Mouse (Mus musculus) lung, embryonic 14.5 days (tissue): ENCODE results near the gene Klrc3. TPM values are rescaled to one million over a fixed set of nuclear protein-coding genes. Genes with fewer than 3 reads are reported as not detected.

ENCODE experiments used
- ATAC-seq: fragments of 200-750 bp; cut with Nextera tagmentation; 2 replicates; pipeline ENCODE4 v1.8.0; 2017; ENCODE audit warnings: mild to moderate bottlenecking, moderate TSS enrichment, moderate library complexity; ENCODE audit not compliant: insufficient read depth
- DNase-seq: peaks from one replicate; pipeline ENCODE4 v3.0.0-alpha.2; 2015
- H3K27ac ChIP-seq: fragments of 300-500 bp; sonication (generic); 2 replicates; pipeline ENCODE4 v1.5.1; 2014; ENCODE audit warnings: low read depth, mild to moderate bottlenecking, moderate library complexity
- H3K27me3 ChIP-seq: fragments of 300-500 bp; sonication (generic); 2 replicates; pipeline ENCODE4 v1.6.1; 2014; ENCODE audit warnings: low read length, control low read depth; ENCODE audit not compliant: insufficient read depth
- H3K36me3 ChIP-seq: fragments of 300-500 bp; sonication (generic); 2 replicates; pipeline ENCODE4 v1.6.1; 2014; ENCODE audit warnings: control low read depth; ENCODE audit not compliant: insufficient read depth
- H3K4me1 ChIP-seq: fragments of 300-500 bp; sonication (generic); 2 replicates; pipeline ENCODE4 v1.6.1; 2014; ENCODE audit warnings: antibody characterized with exemption, control low read depth; ENCODE audit not compliant: insufficient read depth
- H3K4me2 ChIP-seq: fragments of 300-500 bp; sonication (generic); 2 replicates; pipeline ENCODE4 v1.6.1; 2014; ENCODE audit warnings: mild to moderate bottlenecking
- H3K4me3 ChIP-seq: fragments of 300-500 bp; sonication (generic); 2 replicates; pipeline ENCODE4 v1.5.1; 2014; ENCODE audit warnings: low read depth, low read length
- H3K9ac ChIP-seq: fragments of 300-500 bp; sonication (generic); 2 replicates; pipeline ENCODE4 v1.6.1; 2014
- H3K9me3 ChIP-seq: fragments of 300-500 bp; sonication (generic); 2 replicates; pipeline ENCODE4 v1.6.1; 2016; ENCODE audit warnings: low read depth, low read length, control low read depth
- CTCF ChIP-seq: IDR thresholded peaks from 2 replicates; pipeline ENCODE4 v1.5.1; 2016; ENCODE audit warnings: antibody characterized with exemption, low read depth
- WGBS: fragments of 180-500 bp; shearing (Covaris S2); extraction: QIAGEN DNeasy Blood & Tissue Kit; methylation state at CpG from one replicate; pipeline ENCODE4 v1.1.7; 2014; 5-methylcytosine and 5-hydroxymethylcytosine counted together
- microRNA-seq: library from miRNA; unstranded; fragments of <30 nt; microRNA quantifications from one replicate; pipeline ENCODE4, GENCODE M21; 2016; ENCODE audit warnings: borderline number of aligned reads
- polyA plus RNA-seq: library from polyadenylated mRNA; unstranded; fragments of >200 nt; fragmentation: Nextera tagmentation; extraction: Ambion mirVana; gene quantifications from 2 replicates; pipeline ENCODE4 v1.2.1, GENCODE M21; 2014

The Klrc3 gene
- polyA plus RNA-seq, 1 experiment from 2014 or later: not detected

DNA sequence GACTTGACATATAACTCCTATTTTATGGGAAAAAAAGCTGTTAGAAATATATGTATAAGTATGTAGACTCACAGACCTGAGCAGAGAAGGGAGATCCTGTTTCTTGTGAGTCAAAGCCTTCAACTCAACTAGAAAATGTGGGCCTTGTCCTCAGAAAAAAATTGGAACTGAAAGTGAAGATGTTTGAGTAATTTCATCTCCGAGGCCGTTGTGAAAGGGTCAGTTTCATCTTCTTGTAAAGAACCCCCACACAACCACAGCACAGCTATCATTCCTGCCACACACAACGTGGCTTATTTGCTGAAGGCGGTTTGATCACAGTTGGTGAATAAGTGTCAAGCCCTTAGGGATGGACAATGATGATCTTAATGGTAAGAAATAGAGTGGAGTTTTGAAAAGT lies 19.4 kb downstream of the Klrc3 start, which contains the start of gene Klrk1:
Gene Klrk1, minus strand, starts transcription at position 130 of the 400 bp plus-strand sequence.
- no peak for TF ChIP-seq CTCF
- DNase-seq: no peak
- H3K27ac ChIP-seq: no peak within 1 kb of the TSS
- no peak within 1 kb of the TSS for H3K9ac ChIP-seq
- no peaks in the 10 kb centered on the region for H3K27me3 ChIP-seq
- no peaks in the 10 kb centered on the region for H3K36me3 ChIP-seq
- no peak within 1 kb of the TSS for H3K4me2 ChIP-seq
- ATAC-seq: no peak
- no peaks in the 10 kb centered on the region for H3K4me1 ChIP-seq
- H3K9me3 ChIP-seq: no peaks in the 10 kb centered on the region
- H3K4me3 ChIP-seq: no peak within 1 kb of the TSS
- 78% methylated on average over 4 of the region's 4 CpGs for WGBS

DNA sequence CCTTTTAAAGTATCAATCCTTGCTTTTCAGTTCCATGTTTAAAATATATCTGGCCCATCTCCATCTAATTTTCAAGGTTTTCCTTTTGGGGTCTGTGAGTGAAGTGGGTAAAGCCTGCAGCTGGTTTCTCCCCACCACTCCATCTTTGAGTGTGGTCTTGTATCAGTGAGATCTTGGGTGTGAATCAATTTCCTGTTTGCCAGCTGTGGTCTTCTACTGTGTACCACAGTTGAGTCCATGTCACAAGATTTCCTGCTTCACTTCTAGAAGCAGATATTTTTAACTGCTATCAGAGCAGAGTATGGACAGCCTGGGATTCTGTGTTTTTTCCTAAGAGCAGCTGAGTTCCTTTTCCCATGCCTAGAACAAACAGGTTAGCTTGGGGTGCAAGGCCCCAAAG lies 34.8 kb downstream of the Klrc3 start:
- Histone ChIP-seq H3K4me2 (no peak overlapping the region), H3K27me3 (no peaks in the 10 kb centered on the region), H3K9me3 (no peaks in the 10 kb centered on the region), H3K4me1 (no peaks in the 10 kb centered on the region), H3K27ac (no peak overlapping the region), H3K9ac (no peak overlapping the region), H3K36me3 (no peaks in the 10 kb centered on the region), H3K4me3 (no peak overlapping the region)
- no peak for TF ChIP-seq CTCF
- ATAC-seq (no peak), DNase-seq (no peak)

DNA sequence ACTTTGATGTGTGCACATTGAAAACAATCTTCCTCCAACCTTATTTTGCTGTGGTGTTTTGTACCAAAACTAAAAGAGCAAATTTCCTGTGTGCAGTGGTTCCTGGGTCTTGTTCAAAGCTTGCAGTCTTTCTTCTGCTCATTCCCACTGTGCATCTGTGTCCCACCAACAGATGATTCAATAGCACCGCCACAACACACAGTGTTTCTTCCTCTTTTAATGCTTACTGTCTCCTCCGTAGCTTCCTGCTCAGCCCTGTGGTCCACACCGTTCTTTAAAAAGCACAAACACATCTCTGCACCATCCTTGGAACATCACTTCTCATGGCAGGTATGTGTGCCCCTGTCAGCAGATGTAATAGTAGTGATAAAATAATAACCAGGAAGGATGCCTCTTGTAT lies 51.6 kb downstream of the Klrc3 start, which contains the start of gene Klrd1:
Gene Klrd1, plus strand, starts transcription at position 275 of the 400 bp plus-strand sequence.
- no peak for DNase-seq
- H3K27ac ChIP-seq: no peak within 1 kb of the TSS
- no peaks in the 10 kb centered on the region for H3K9me3 ChIP-seq
- 80% methylated on average over 3 of the region's 3 CpGs for WGBS
- no peak within 1 kb of the TSS for H3K9ac ChIP-seq
- no peak for ATAC-seq
- H3K27me3 ChIP-seq: no peaks in the 10 kb centered on the region
- no peak within 1 kb of the TSS for H3K4me2 ChIP-seq
- no peaks in the 10 kb centered on the region for H3K4me1 ChIP-seq
- H3K36me3 ChIP-seq: no peaks in the 10 kb centered on the region
- no peak for TF ChIP-seq CTCF
- no peak within 1 kb of the TSS for H3K4me3 ChIP-seq

Small RNA genes within 50 kb of the gene (microRNA-seq; reads per million reads assigned to microRNA genes)
- not detected for gene Mir680-1

Other genes with a start within 250 kb of the Klrc3 start
- gene Clec1b, start 246.0 kb downstream of the Klrc3 start, polyA plus RNA-seq: 3.7 and 5.0 TPM in 2 replicates
- gene Clec9a, start 234.5 kb downstream of the Klrc3 start, polyA plus RNA-seq: 0.87 and 1.1 TPM in 2 replicates
- gene Clec1a, start 191.3 kb downstream of the Klrc3 start, polyA plus RNA-seq: 13.7 and 15.2 TPM in 2 replicates
- gene Olr1, start 136.2 kb downstream of the Klrc3 start, polyA plus RNA-seq: 0.18 and 0.21 TPM in 2 replicates
- 0.47 and 0.55 TPM in 2 replicates for gene Tmem52b, start 130.8 kb downstream of the Klrc3 start, polyA plus RNA-seq
- 12.4 and 12.5 TPM in 2 replicates for gene Gabarapl1, start 110.2 kb downstream of the Klrc3 start, polyA plus RNA-seq
- gene Klre1, start 65.4 kb downstream of the Klrc3 start, polyA plus RNA-seq: not detected in 2 replicates
- not detected in 2 replicates for gene Klrd1, start 51.6 kb downstream of the Klrc3 start, polyA plus RNA-seq
- gene Klrk1, start 19.5 kb downstream of the Klrc3 start, polyA plus RNA-seq: 0.15 TPM in 1 of 2 replicates, not detected in the other
- gene Klrc2, start 17.4 kb upstream of the Klrc3 start, polyA plus RNA-seq: not detected in 2 replicates
- 0.12 TPM in 1 of 2 replicates, not detected in the other for gene Klrc1, start 35.6 kb upstream of the Klrc3 start, polyA plus RNA-seq
- not detected in 2 replicates for gene Klri1, start 73.8 kb upstream of the Klrc3 start, polyA plus RNA-seq
- gene Klri2, start 97.1 kb upstream of the Klrc3 start, polyA plus RNA-seq: not detected in 2 replicates
- not detected in 2 replicates for gene Gm156, start 140.9 kb upstream of the Klrc3 start, polyA plus RNA-seq
- not detected in 2 replicates for gene Gm17631, start 219.3 kb upstream of the Klrc3 start, polyA plus RNA-seq
- gene Klra17, start 233.3 kb upstream of the Klrc3 start, polyA plus RNA-seq: not detected in 2 replicates